Mouse (Mus musculus) induced T-regulatory cell, adult 2 months (primary cell): ENCODE data around the gene Esp23.
"Not testable (repeated sequence)": the region's sequence is repeated elsewhere in the genome, so short reads cannot be mapped to it uniquely, and the experiment has no call there.

ENCODE experiments used
- DNase-seq: peaks from one replicate; pipeline ENCODE4 v3.0.0-alpha.2; 2012; ENCODE audit warnings: low read depth

Gene Esp23

DNA sequence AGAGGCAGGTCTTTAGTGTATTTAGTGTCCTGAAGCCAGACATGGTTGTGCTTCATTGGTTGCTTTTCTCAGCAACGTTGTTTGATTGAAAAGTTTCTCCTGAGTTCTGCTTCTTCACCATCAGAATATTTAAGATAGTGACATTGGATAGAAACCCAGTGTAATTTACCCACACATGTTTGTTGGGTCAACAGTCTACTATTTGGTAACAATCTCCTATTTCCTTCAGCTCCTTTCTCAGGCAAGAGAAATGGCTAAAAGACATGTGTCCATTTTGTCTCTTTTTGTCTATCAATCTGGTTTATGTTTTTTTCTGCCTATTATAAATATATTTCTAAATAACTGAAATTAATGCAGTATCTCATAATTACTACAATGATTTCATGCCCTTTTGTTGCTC lies at the start of gene Esp23:
Esp23 (minus strand) TSS at position 101 of the 400 bp plus-strand sequence.
- DNase-seq = no peak

DNA sequence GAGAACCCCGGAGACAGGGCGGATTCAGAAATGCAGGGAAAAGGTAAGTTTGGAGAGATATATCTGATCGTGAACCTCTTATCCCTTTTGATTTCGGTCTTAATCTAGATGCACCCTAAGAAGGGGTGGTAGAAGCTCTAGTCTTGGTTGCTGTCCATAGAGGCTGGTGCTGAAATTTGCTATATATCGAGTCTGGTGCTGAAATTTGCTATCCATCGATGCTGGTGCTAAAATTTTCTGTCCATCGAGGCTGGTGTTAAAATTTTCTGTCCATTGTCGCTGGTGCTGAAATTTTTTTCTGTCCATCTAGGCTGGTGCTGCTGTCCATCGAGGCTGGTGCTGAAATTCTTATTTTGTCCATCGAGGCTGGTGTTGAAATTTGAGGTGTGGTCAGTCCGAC lies 30.3 kb upstream of the Esp23 start:
- DNase-seq = peak; percentile 1

DNA sequence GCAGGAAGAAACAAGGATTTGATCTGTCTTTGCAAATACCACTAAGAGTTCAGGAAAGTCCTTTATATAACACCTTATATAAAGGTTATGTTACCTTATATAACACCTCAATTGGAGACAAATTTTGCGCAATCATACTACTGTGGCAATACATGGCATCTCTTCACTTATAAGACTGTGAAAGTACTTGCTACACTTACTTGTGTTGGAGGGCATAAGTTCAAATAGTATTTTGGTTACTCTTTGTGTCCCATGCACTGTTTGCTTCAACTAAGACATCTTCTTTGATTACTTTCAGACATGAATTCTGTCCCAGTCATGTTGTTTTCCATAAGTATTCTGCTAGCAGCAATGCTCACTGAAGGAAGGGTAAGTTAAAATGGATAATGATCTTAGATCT lies 18.2 kb upstream of the Esp23 start, which contains the start of gene Esp22:
Esp22 (plus strand) TSS at position 301 of the 400 bp plus-strand sequence.
- no peak for DNase-seq

DNA sequence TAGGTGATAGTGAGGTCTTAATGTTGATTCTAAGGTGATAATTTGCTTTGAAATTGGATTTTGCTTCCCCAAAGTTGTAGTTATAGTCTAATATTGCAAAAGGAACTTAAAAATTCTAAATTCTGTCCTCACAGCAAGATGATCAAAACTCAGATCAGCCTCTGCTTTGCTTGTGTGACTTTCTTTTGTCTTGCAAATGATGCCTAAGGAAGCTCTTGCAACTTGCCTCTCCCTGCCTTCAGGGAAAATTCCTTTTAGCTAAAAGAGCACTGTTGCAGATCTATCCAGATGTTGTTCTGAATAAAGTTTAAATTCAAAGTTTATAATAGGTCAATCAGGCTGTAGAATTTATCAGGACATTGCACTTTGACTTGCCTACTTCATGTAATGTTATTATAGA lies 13.2 kb downstream of the Esp23 start:
- no peak for DNase-seq

DNA sequence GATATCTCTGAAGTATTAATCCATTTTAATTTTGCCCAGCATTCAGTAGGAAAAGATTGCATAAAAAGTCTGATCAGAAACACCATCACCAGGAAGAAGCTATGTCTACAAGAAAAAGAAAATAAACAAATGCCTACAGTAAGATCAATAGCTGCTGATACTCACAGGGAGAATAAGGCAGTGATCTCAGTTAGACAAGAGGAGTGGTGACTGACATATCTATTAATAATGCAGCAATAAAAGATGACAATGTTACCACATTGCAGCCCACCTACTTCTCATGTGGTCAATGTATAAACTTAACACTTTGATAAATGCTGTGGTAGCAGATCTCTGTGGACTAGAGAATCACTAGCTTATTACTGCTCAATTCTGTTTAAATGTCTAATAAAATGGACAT lies 33.6 kb downstream of the Esp23 start, which contains the start of gene Gm21903:
Gm21903 (minus strand) TSS at position 101 of the 400 bp plus-strand sequence.
- no peak for DNase-seq

DNA sequence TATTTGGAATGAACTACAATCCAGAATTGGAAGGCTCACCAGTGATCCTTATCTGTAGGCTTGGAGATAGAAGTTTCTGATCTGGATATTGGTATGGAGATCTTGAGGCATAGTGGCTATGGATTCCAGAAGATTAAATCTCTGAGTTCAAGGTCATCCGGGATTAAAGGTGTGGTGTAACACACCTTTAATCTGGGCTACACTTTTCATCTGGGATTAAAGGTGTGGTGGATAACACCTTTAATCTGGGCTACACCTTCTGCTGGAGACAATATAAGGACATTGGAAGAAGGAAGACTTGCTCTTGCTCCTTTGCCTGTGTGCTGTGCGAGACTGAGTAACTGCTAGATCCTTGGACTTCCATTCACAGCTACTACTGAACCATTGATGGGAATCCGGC lies 40.4 kb downstream of the Esp23 start, which contains the start of gene Esp24:
Esp24 (plus strand) TSS at position 301 of the 400 bp plus-strand sequence.
- DNase-seq = not testable (repeated sequence)
